9 mouse cellular contexts compared by ENCODE assay signal in genomic region chr12:111166681-111167289, GRCm38 (mm10). TPM values are rescaled to one million over a fixed set of nuclear protein-coding genes. Genes with fewer than 3 reads are reported as not detected.
A peak's percentile ranks its signal among the peaks of the same experiment; 100 is the strongest.
DNase-seq lines count a peak whose midpoint lies in the region; ATAC-seq and TF ChIP-seq lines count a peak whose summit lies in the region.
"Had no signal": no experiment of that assay in that cellular context is flagged by ENCODE, and none has a peak within 500 bp of the region (broad histone marks: within the 10 kb centered on the region; RNA-seq: fewer than 3 reads in every experiment).

No protein-coding gene starts in this region.

- intact Hi-C loops in heart, adult 2 months (cut with DNase I): no loop called here

- peaks cover 3% of the 10 kb centered on the region; the same call in 1 of the 2 replicates for H3K79me2 ChIP-seq in heart, adult 2 months (replicated peaks; ENCODE audit: control insufficient read depth, insufficient read depth, low read length)

- no peaks in the 10 kb centered on the region for H3K36me3 ChIP-seq in heart, adult 2 months (ENCODE audit: control insufficient read depth, insufficient read depth, low read length)
- no peaks in the 10 kb centered on the region for H3K36me3 ChIP-seq in embryonic facial prominence, embryonic 11.5 days (replicated peaks; ENCODE audit: control insufficient read depth, insufficient read depth, low read depth, low read length)
- H3K36me3 ChIP-seq in hindbrain, embryonic 11.5 days (ENCODE audit: control insufficient read depth, insufficient read depth, low read length): no peaks in the 10 kb centered on the region
- no peaks in the 10 kb centered on the region for H3K36me3 ChIP-seq in liver, embryonic 12.5 days
- no peaks in the 10 kb centered on the region for H3K36me3 ChIP-seq in neural tube, embryonic 15.5 days

- peak in 1 of 2 experiments; percentile 56 for DNase-seq in heart, adult 2 months
- DNase-seq in heart, adult 8-10 months (ENCODE audit: low spot score): no peak
- no peak for DNase-seq in Patski (ENCODE audit: low read depth, low spot score)
- DNase-seq in embryonic facial prominence, embryonic 11.5 days (ENCODE audit: low spot score): peak; percentile 20
- peak; percentile 66 for DNase-seq in hindbrain, embryonic 11.5 days (ENCODE audit: low spot score)
- DNase-seq in layer of hippocampus, postnatal 14 days (ENCODE audit: low spot score in 2 of 2): no peak

- H3K4me3 ChIP-seq in heart, adult 2 months: peak overlapping the region; percentile 77
- H3K4me3 ChIP-seq in embryonic facial prominence, embryonic 11.5 days (ENCODE audit: low read depth, low read length): peak overlapping the region; percentile 85
- H3K4me3 ChIP-seq in hindbrain, embryonic 11.5 days (ENCODE audit: low read depth, low read length): peak overlapping the region; percentile 78
- H3K4me3 ChIP-seq in liver, embryonic 12.5 days: peak overlapping the region; percentile 79
- peak overlapping the region; percentile 82 for H3K4me3 ChIP-seq in neural tube, embryonic 15.5 days (replicated peaks)

- in situ Hi-C loops in Patski (cut with MboI; ENCODE audit: low pct_unique_long_range_greater_than_20kb): no loop called here

- TF ChIP-seq EP300 in heart, adult 2 months (IDR thresholded peaks at IDR 0.05; ENCODE audit: insufficient read depth, low read depth, low read length): no peak

- H3K27ac ChIP-seq in heart, adult 2 months: peak overlapping the region; percentile 66
- peak overlapping the region; percentile 78 for H3K27ac ChIP-seq in embryonic facial prominence, embryonic 11.5 days (replicated peaks; ENCODE audit: low read depth, low read length)
- peak overlapping the region; percentile 76 for H3K27ac ChIP-seq in hindbrain, embryonic 11.5 days (ENCODE audit: low read depth, low read length)
- H3K27ac ChIP-seq in liver, embryonic 12.5 days: peak overlapping the region; percentile 72
- H3K27ac ChIP-seq in neural tube, embryonic 15.5 days (replicated peaks): peak overlapping the region; percentile 86

- H3K4me1 ChIP-seq in heart, adult 2 months (ENCODE audit: control insufficient read depth, insufficient read depth, low read length): peaks cover 8% of the 10 kb centered on the region
- H3K4me1 ChIP-seq in embryonic facial prominence, embryonic 11.5 days (ENCODE audit: control insufficient read depth, insufficient read depth, low read length): no peaks in the 10 kb centered on the region; the same call in none of the 2 replicates
- peaks cover 17% of the 10 kb centered on the region for H3K4me1 ChIP-seq in hindbrain, embryonic 11.5 days (replicated peaks; ENCODE audit: control insufficient read depth, insufficient read depth, low read length)
- H3K4me1 ChIP-seq in liver, embryonic 12.5 days: peaks cover 48% of the 10 kb centered on the region
- H3K4me1 ChIP-seq in neural tube, embryonic 15.5 days: peaks cover 59% of the 10 kb centered on the region

- WGBS in heart, adult 2 months: under 1% methylated on average over 48 of the region's 48 CpGs
- under 1% methylated on average over 48 of the region's 48 CpGs for WGBS in embryonic facial prominence, embryonic 11.5 days
- WGBS in hindbrain, embryonic 11.5 days: under 1% methylated on average over 48 of the region's 48 CpGs
- under 1% methylated on average over 43 of the region's 48 CpGs for WGBS in liver, embryonic 12.5 days (ENCODE audit: insufficient replicate concordance)
- 0% methylated on average over 48 of the region's 48 CpGs for WGBS in neural tube, embryonic 15.5 days

- H3K9ac ChIP-seq in heart, adult 2 months (ENCODE audit: low read depth, low read length): peak overlapping the region; percentile 88
- peak overlapping the region; percentile 85 for H3K9ac ChIP-seq in embryonic facial prominence, embryonic 11.5 days (replicated peaks; ENCODE audit: low read length)
- peak overlapping the region; percentile 83 for H3K9ac ChIP-seq in hindbrain, embryonic 11.5 days (ENCODE audit: low read depth, low read length)
- peak overlapping the region; percentile 75 for H3K9ac ChIP-seq in liver, embryonic 12.5 days
- H3K9ac ChIP-seq in neural tube, embryonic 15.5 days (replicated peaks): peak overlapping the region; percentile 76

- no peak for TF ChIP-seq POLR2A in heart, adult 2 months (IDR thresholded peaks at IDR 0.05; ENCODE audit: insufficient read depth, low read depth, low read length)

- POLR2A ChIA-PET in Patski (lab: Charles Lee): no interaction called here

- TF ChIP-seq CTCF in heart, adult 2 months (IDR thresholded peaks at IDR 0.05): no peak
- no peak for TF ChIP-seq CTCF in Patski (IDR thresholded peaks at IDR 0.05)

- CTCF ChIA-PET in Patski (lab: Charles Lee): interaction anchor here (1.0 kb wide), 1 partner anchor 14 kb away, joined by 3 read pairs; no protein-coding TSS in a partner anchor

- H3K27me3 ChIP-seq in heart, adult 2 months (ENCODE audit: control insufficient read depth, insufficient read depth, low read length): no peaks in the 10 kb centered on the region
- no peaks in the 10 kb centered on the region for H3K27me3 ChIP-seq in Patski
- H3K27me3 ChIP-seq in embryonic facial prominence, embryonic 11.5 days (ENCODE audit: control insufficient read depth, insufficient read depth, low read length): no peaks in the 10 kb centered on the region
- H3K27me3 ChIP-seq in hindbrain, embryonic 11.5 days (ENCODE audit: control insufficient read depth, insufficient read depth, low read length): no peaks in the 10 kb centered on the region
- peaks cover 7% of the 10 kb centered on the region for H3K27me3 ChIP-seq in liver, embryonic 12.5 days (replicated peaks)
- H3K27me3 ChIP-seq in neural tube, embryonic 15.5 days (replicated peaks): no peaks in the 10 kb centered on the region

- H3K9me3 ChIP-seq in embryonic facial prominence, embryonic 11.5 days (replicated peaks; ENCODE audit: control insufficient read depth, low read length): no peaks in the 10 kb centered on the region
- H3K9me3 ChIP-seq in hindbrain, embryonic 11.5 days (ENCODE audit: control insufficient read depth, low read length): no peaks in the 10 kb centered on the region
- H3K9me3 ChIP-seq in liver, embryonic 12.5 days (replicated peaks): no peaks in the 10 kb centered on the region
- no peaks in the 10 kb centered on the region for H3K9me3 ChIP-seq in neural tube, embryonic 15.5 days (replicated peaks)

- ATAC-seq in Patski: peak; percentile 32
- 0 out of 2 replicates have a peak, but pooled peaks have one; percentile 14 for ATAC-seq in embryonic facial prominence, embryonic 11.5 days (replicated peaks; ENCODE audit: insufficient number of reproducible peaks, low FRiP score, low TSS enrichment, low read depth)
- peak; percentile 18; the same call in 1 of the 2 replicates for ATAC-seq in hindbrain, embryonic 11.5 days (ENCODE audit: low FRiP score)
- peak; percentile 39; the same call in 1 of the 2 replicates for ATAC-seq in liver, embryonic 12.5 days
- ATAC-seq in neural tube, embryonic 15.5 days (ENCODE audit: low FRiP score): no peak

- peak overlapping the region; percentile 80 for H3K4me2 ChIP-seq in embryonic facial prominence, embryonic 11.5 days (ENCODE audit: low read depth, low read length)
- peak overlapping the region; percentile 56 for H3K4me2 ChIP-seq in hindbrain, embryonic 11.5 days (replicated peaks; ENCODE audit: low read depth, low read length)
- H3K4me2 ChIP-seq in liver, embryonic 12.5 days: peak overlapping the region; percentile 94
- H3K4me2 ChIP-seq in neural tube, embryonic 15.5 days: peak overlapping the region; percentile 79

RNA-seq across cellular contexts. Expression of gene Traf3, which starts 0.6 kb away (rescaled TPM):
- 10 to 100 TPM; 12.4 to 13.9 TPM for total RNA-seq in heart, adult 2 months (2021)
- polyA plus RNA-seq in heart, adult 2 months (2012; rRNA removed): 11.8 and 14.2 TPM in 2 replicates
- total RNA-seq in heart, adult 8-10 months (2022): 10 to 100 TPM; 12.5 to 19.0 (median 15.3) TPM
- 19.9 TPM for polyA plus RNA-seq in Patski (2021)
- polyA plus RNA-seq in embryonic facial prominence, embryonic 11.5 days (2014; fragmentation: Nextera tagmentation; extraction: Ambion mirVana): 8.3 and 10.2 TPM in 2 replicates
- polyA plus RNA-seq in hindbrain, embryonic 11.5 days (2014; fragmentation: Nextera tagmentation; extraction: Ambion mirVana): 11.4 and 16.2 TPM in 2 replicates
- polyA plus RNA-seq in liver, embryonic 12.5 days (2016; fragmentation: Nextera tagmentation; extraction: Ambion mirVana): 5.6 and 6.2 TPM in 2 replicates
- 16.9 and 19.0 TPM in 2 replicates for polyA plus RNA-seq in neural tube, embryonic 15.5 days (2015; fragmentation: Nextera tagmentation; extraction: Ambion mirVana)
- total RNA-seq in layer of hippocampus, postnatal 14 days (2021): 100 to 1,000 TPM; 124 to 128 TPM

RNA-seq across cellular contexts. Expression of gene 4930595D18Rik, which starts 17.5 kb away (rescaled TPM):
- not detected for total RNA-seq in heart, adult 2 months (2021)
- not detected in 2 replicates for polyA plus RNA-seq in heart, adult 2 months (2012; rRNA removed)
- not detected for total RNA-seq in heart, adult 8-10 months (2022)
- not detected for polyA plus RNA-seq in Patski (2021)
- not detected in 2 replicates for polyA plus RNA-seq in embryonic facial prominence, embryonic 11.5 days (2014; fragmentation: Nextera tagmentation; extraction: Ambion mirVana)
- polyA plus RNA-seq in hindbrain, embryonic 11.5 days (2014; fragmentation: Nextera tagmentation; extraction: Ambion mirVana): not detected in 2 replicates
- polyA plus RNA-seq in liver, embryonic 12.5 days (2016; fragmentation: Nextera tagmentation; extraction: Ambion mirVana): not detected in 2 replicates
- polyA plus RNA-seq in neural tube, embryonic 15.5 days (2015; fragmentation: Nextera tagmentation; extraction: Ambion mirVana): not detected in 2 replicates
- total RNA-seq in layer of hippocampus, postnatal 14 days (2021): under 1 TPM in 1 of 2 experiments, not detected in 1; 0.41 TPM
- total RNA-seq: neutrophil, adult 5-6 weeks had no signal

Comparison
In these comparisons a context has a peak if more than half of its experiments do, and no peak if none do; other contexts are left out.
1. DNase-seq: peak in embryonic facial prominence, embryonic 11.5 days (single experiment) and hindbrain, embryonic 11.5 days (single experiment); none in heart, adult 8-10 months (single experiment), Patski (single experiment) and layer of hippocampus, postnatal 14 days (0 of 2).
2. Peak in every context shown above with its lines, with median percentiles within 50 percentile points of each other: H3K27ac ChIP-seq, H3K4me3 ChIP-seq, H3K9ac ChIP-seq and H3K4me2 ChIP-seq.